Mouse (Mus musculus) stomach, postnatal 0 days (tissue): Measurements from ENCODE around the gene Ctnnbip1.

ENCODE experiments used
- CTCF ChIP-seq: IDR thresholded peaks from 2 replicates; pipeline ENCODE4 v1.5.1; 2016; ENCODE audit warnings: antibody characterized with exemption, low read depth, mild to moderate bottlenecking, moderate library complexity
- EP300 ChIP-seq: optimal IDR thresholded peaks from 2 replicates; pipeline ENCODE3; 2016; ENCODE audit warnings: antibody characterized with exemption

- TF ChIP-seq CTCF (no peak), EP300 (no peak)
These were observed 33.7 kb downstream of the Ctnnbip1 start for GRCm38 (mm10) chr4:149551696-149552095.
